Comparison of ENCODE assay signal across 11 mouse cellular contexts in the genomic region with DNA sequence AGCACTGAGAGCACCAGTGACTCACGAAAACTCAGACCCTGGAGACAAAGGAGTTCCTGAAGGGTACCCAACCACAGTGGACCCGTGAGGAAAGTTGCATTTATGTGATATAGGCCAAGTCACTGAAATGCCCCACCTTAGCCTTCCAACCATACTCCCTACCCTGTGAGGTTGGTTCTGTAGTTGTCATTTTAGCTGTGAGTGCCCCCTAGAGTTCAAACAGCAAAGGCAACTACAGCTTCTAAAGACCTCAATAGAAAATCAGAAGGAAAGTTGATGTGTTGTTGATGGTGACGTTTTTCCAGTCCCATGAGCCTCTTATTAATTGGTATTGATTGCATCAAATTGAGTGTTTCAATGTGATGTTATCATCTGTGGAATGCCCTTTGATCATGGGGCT. TPM values are rescaled to one million over a fixed set of nuclear protein-coding genes. Genes with fewer than 3 reads are reported as not detected.
DNase-seq lines count a peak whose midpoint lies in the region; ATAC-seq and TF ChIP-seq lines count a peak whose summit lies in the region.
"Had no signal": no experiment of that assay in that cellular context is flagged by ENCODE, and none has a peak within 500 bp of the region (broad histone marks: within the 10 kb centered on the region; RNA-seq: fewer than 3 reads in every experiment).

No protein-coding gene starts in this region.

- DNase-seq in cerebellum, adult 18-20 months, result peak; percentile 2 to 4
- no peak for DNase-seq in cerebellum, adult 11-12 months
- no peak for DNase-seq in left cerebral cortex, adult 2 months (ENCODE audit: extremely low spot score in 1 of 2, low spot score in 2 of 2)
- DNase-seq in left cerebral cortex, adult 8-10 months (ENCODE audit: low spot score in 2 of 2), result no peak
- peak; percentile 4 for DNase-seq in brain, embryonic 14.5 days (ENCODE audit: low read depth)
- no peak for DNase-seq in gastrocnemius, postnatal 10 days
- DNase-seq in forebrain, embryonic 11.5 days (ENCODE audit: low spot score), result no peak

- no peak for TF ChIP-seq POLR2A in brain, embryonic 14.5 days (IDR thresholded peaks at IDR 0.05; ENCODE audit: borderline replicate concordance, extremely low read depth, insufficient read depth, insufficient read length, poor library complexity, severe bottlenecking)

- H3K4me1 ChIP-seq in forebrain, embryonic 11.5 days (replicated peaks; ENCODE audit: control insufficient read depth, insufficient read depth, low read length), result no peaks in the 10 kb centered on the region
- H3K4me1 ChIP-seq: embryonic facial prominence, embryonic 12.5 days; hindbrain, embryonic 15.5 days had no signal

- H3K27ac ChIP-seq in left cerebral cortex, adult 2 months, result no peak overlapping the region
- H3K27ac ChIP-seq in forebrain, embryonic 11.5 days (ENCODE audit: low read depth, low read length), result no peak overlapping the region
- H3K27ac ChIP-seq: embryonic facial prominence, embryonic 12.5 days; hindbrain, embryonic 15.5 days had no signal

- H3K9ac ChIP-seq in forebrain, embryonic 11.5 days (ENCODE audit: low read length), result no peak overlapping the region
- H3K9ac ChIP-seq: embryonic facial prominence, embryonic 12.5 days; hindbrain, embryonic 15.5 days had no signal

- intact Hi-C loops in left cerebral cortex, adult 2 months (cut with DNase I), result no loop called here

- H3K27me3 ChIP-seq in forebrain, embryonic 11.5 days (ENCODE audit: control insufficient read depth, insufficient read depth, low read length), result no peaks in the 10 kb centered on the region
- H3K27me3 ChIP-seq: embryonic facial prominence, embryonic 12.5 days; hindbrain, embryonic 15.5 days had no signal

- no peak overlapping the region for H3K4me3 ChIP-seq in left cerebral cortex, adult 2 months
- no peak overlapping the region for H3K4me3 ChIP-seq in forebrain, embryonic 11.5 days (ENCODE audit: low read depth, low read length)
- H3K4me3 ChIP-seq: embryonic facial prominence, embryonic 12.5 days; hindbrain, embryonic 15.5 days had no signal

- TF ChIP-seq CTCF in left cerebral cortex, adult 2 months (IDR thresholded peaks at IDR 0.05), result peak; percentile 42
- TF ChIP-seq CTCF in brain, embryonic 14.5 days (IDR thresholded peaks at IDR 0.05; ENCODE audit: borderline replicate concordance, extremely low read depth, insufficient read depth, insufficient read length), result peak; percentile 8; the same call in 1 of the 2 replicates

- no peak overlapping the region for H3K4me2 ChIP-seq in forebrain, embryonic 11.5 days (ENCODE audit: low read depth, low read length, severe bottlenecking)
- H3K4me2 ChIP-seq: embryonic facial prominence, embryonic 12.5 days; hindbrain, embryonic 15.5 days had no signal

- ATAC-seq in neutrophil, adult 5-6 weeks (ENCODE audit: extremely low read depth, insufficient number of reproducible peaks, low FRiP score, poor library complexity, severe bottlenecking), result peak; percentile 36; the same call in 1 of the 2 replicates
- ATAC-seq in forebrain, embryonic 11.5 days (replicated peaks; ENCODE audit: low FRiP score), result no peak

- H3K9me3 ChIP-seq in forebrain, embryonic 11.5 days (ENCODE audit: control insufficient read depth, low read length), result no peaks in the 10 kb centered on the region
- H3K9me3 ChIP-seq: embryonic facial prominence, embryonic 12.5 days; hindbrain, embryonic 15.5 days had no signal

- H3K36me3 ChIP-seq in forebrain, embryonic 11.5 days (ENCODE audit: control insufficient read depth, insufficient read depth, low read length), result no peaks in the 10 kb centered on the region
- H3K36me3 ChIP-seq: embryonic facial prominence, embryonic 12.5 days; hindbrain, embryonic 15.5 days had no signal

- 68% methylated on average over 3 of the region's 3 CpGs for WGBS in forebrain, embryonic 11.5 days

RNA-seq across cellular contexts. Expression of a gene that starts 39.8 kb away (rescaled TPM):
- under 1 TPM; 0.18 to 0.68 TPM for total RNA-seq in left cerebral cortex, adult 2 months (2021)
- total RNA-seq in left cerebral cortex, adult 8-10 months (2022), result under 1 TPM; 0.35 to 0.59 (median 0.38) TPM
- polyA plus RNA-seq in brain, embryonic 14.5 days (2012; rRNA removed), result 0.14 and 0.25 TPM in 2 replicates
- total RNA-seq in neutrophil, adult 5-6 weeks (2017), result 5.3 and 6.6 TPM in 2 replicates
- total RNA-seq in gastrocnemius, postnatal 10 days (2021), result 1 to 10 TPM in 1 of 2 experiments, under 1 TPM in 1; 0.97 to 1.1 TPM
- polyA plus RNA-seq in forebrain, embryonic 11.5 days (2014; fragmentation: Nextera tagmentation; extraction: Ambion mirVana), result 0.49 and 0.52 TPM in 2 replicates

RNA-seq across cellular contexts. Expression of a gene that starts 55.6 kb away (rescaled TPM):
- not detected for total RNA-seq in left cerebral cortex, adult 2 months (2021)
- not detected for total RNA-seq in left cerebral cortex, adult 8-10 months (2022)
- polyA plus RNA-seq in brain, embryonic 14.5 days (2012; rRNA removed), result 0.05 and 0.09 TPM in 2 replicates
- total RNA-seq in neutrophil, adult 5-6 weeks (2017), result 0.37 and 0.93 TPM in 2 replicates
- total RNA-seq in gastrocnemius, postnatal 10 days (2021), result under 1 TPM in 1 of 2 experiments, not detected in 1; 0.47 TPM
- polyA plus RNA-seq in forebrain, embryonic 11.5 days (2014; fragmentation: Nextera tagmentation; extraction: Ambion mirVana), result 0.67 and 0.91 TPM in 2 replicates
- total RNA-seq: ES-E14 had no signal

RNA-seq across cellular contexts. Expression of a gene that starts 56.0 kb away (rescaled TPM):
- under 1 TPM in 1 of 2 experiments, not detected in 1; 0.11 TPM for total RNA-seq in left cerebral cortex, adult 2 months (2021)
- not detected for total RNA-seq in left cerebral cortex, adult 8-10 months (2022)
- polyA plus RNA-seq in brain, embryonic 14.5 days (2012; rRNA removed), result 0.05 and 0.07 TPM in 2 replicates
- total RNA-seq in neutrophil, adult 5-6 weeks (2017), result 903 and 944 TPM in 2 replicates
- total RNA-seq in gastrocnemius, postnatal 10 days (2021), result under 1 TPM in 1 of 2 experiments, not detected in 1; 0.16 TPM
- not detected in 2 replicates for polyA plus RNA-seq in forebrain, embryonic 11.5 days (2014; fragmentation: Nextera tagmentation; extraction: Ambion mirVana)
- polyA plus RNA-seq: embryonic facial prominence, embryonic 12.5 days; hindbrain, embryonic 15.5 days had no signal

Comparison
In these comparisons a context has a peak if more than half of its experiments do, and no peak if none do; other contexts are left out.
1. DNase-seq: peak in cerebellum, adult 18-20 months (2 of 2) and brain, embryonic 14.5 days (single experiment); none in cerebellum, adult 11-12 months (single experiment), left cerebral cortex, adult 2 months (0 of 2), left cerebral cortex, adult 8-10 months (0 of 2), gastrocnemius, postnatal 10 days (single experiment) and forebrain, embryonic 11.5 days (single experiment).
2. RNA of a gene that starts 56.0 kb away (total RNA-seq): 903 to 944 TPM in neutrophil, adult 5-6 weeks; 0.16 TPM in gastrocnemius, postnatal 10 days, 0.11 TPM in left cerebral cortex, adult 2 months and not detected in left cerebral cortex, adult 8-10 months; every median in the first group is over 100 times any median in the second.